Mouse (Mus musculus): Measurements from ENCODE around the gene Cdh26.

DNA sequence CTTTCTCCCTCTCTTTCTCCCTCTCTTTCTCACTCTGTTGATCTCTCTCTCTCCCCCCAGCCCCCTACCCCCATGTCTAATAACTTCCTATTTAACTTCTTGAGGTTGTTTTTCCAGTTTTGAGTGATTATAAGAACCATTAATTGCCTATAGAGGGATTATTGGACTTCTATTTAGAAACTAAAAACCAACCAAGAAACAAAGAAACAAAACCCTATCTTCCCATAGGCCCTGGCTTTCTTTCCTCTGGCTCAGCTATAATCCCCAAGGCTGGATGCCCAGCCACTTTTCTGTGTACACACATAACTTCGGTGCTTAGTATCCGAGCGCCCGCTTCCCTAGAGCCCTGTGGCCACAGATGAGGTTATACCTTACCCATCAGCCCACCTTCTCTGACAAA lies at the start of gene Cdh26:
- no peak for TF ChIP-seq MYOD1 (IDR thresholded peaks at IDR 0.05; ENCODE audit: control insufficient read depth in 1 of 3, insufficient read length in 2 of 3, low read depth in 2 of 3)
- no peak for TF ChIP-seq POLR2AphosphoS2 (IDR thresholded peaks at IDR 0.05; ENCODE audit: insufficient read length, low read depth)
- no peak for TF ChIP-seq POLR2A (IDR thresholded peaks at IDR 0.05; ENCODE audit: insufficient read length, low read depth)
- no peak for TF ChIP-seq MYOG (IDR thresholded peaks at IDR 0.05; ENCODE audit: control insufficient read depth in 1 of 3, insufficient read depth in 1 of 3, insufficient read length in 2 of 3, low read depth in 2 of 3)
- TF ChIP-seq E2F4 (IDR thresholded peaks at IDR 0.05; ENCODE audit: insufficient read depth), result no peak

All from myocyte (in vitro differentiated cells).